Mouse (Mus musculus): ENCODE data around the gene Nanos2.

Gene Nanos2

GRCm38 (mm10) chr7:18987100-18987499 lies at the start of gene Nanos2:
Nanos2 (plus strand) TSS chr7:18987400.
- no peak for DNase-seq (ENCODE audit: low read depth, low spot score)

- DNase-seq (ENCODE audit: low read depth, low spot score): no peak
Observed at GRCm38 (mm10) chr7:18942376-18942775, 44.8 kb upstream of the Nanos2 start.

GRCm38 (mm10) chr7:18942815-18943214 lies 44.4 kb upstream of the Nanos2 start:
- DNase-seq (ENCODE audit: low read depth, low spot score): no peak

- DNase-seq (ENCODE audit: low read depth, low spot score): peak; percentile 56
Observed at GRCm38 (mm10) chr7:18948151-18948550, 39.0 kb upstream of the Nanos2 start.

- peak; percentile 75 for DNase-seq (ENCODE audit: low read depth, low spot score)
Observed at GRCm38 (mm10) chr7:18949781-18950522, 37.2 kb upstream of the Nanos2 start.

GRCm38 (mm10) chr7:18950523-18951315 lies 36.5 kb upstream of the Nanos2 start:
- peak; percentile 95 for DNase-seq (ENCODE audit: low read depth, low spot score)

- peak; percentile 71 for DNase-seq (ENCODE audit: low read depth, low spot score)
Observed at GRCm38 (mm10) chr7:18951397-18951796, 35.8 kb upstream of the Nanos2 start.

- DNase-seq (ENCODE audit: low read depth, low spot score): peak; percentile 67
Observed at GRCm38 (mm10) chr7:18957569-18958383, 29.4 kb upstream of the Nanos2 start.

- peak; percentile 56 for DNase-seq (ENCODE audit: low read depth, low spot score)
Observed at GRCm38 (mm10) chr7:18958384-18958766, 28.8 kb upstream of the Nanos2 start.

- DNase-seq (ENCODE audit: low read depth, low spot score): no peak
Observed at GRCm38 (mm10) chr7:18959446-18959845, 27.8 kb upstream of the Nanos2 start.

- peak; percentile 64 for DNase-seq (ENCODE audit: low read depth, low spot score)
Observed at GRCm38 (mm10) chr7:18962171-18962792, 24.9 kb upstream of the Nanos2 start.

GRCm38 (mm10) chr7:18962795-18963194 lies 24.4 kb upstream of the Nanos2 start:
- DNase-seq (ENCODE audit: low read depth, low spot score): no peak

- DNase-seq (ENCODE audit: low read depth, low spot score): peak; percentile 58
Observed at GRCm38 (mm10) chr7:18963294-18963843, 23.8 kb upstream of the Nanos2 start.

GRCm38 (mm10) chr7:18965312-18965711 lies 21.9 kb upstream of the Nanos2 start:
- DNase-seq (ENCODE audit: low read depth, low spot score): no peak

GRCm38 (mm10) chr7:18967603-18968002 lies 19.6 kb upstream of the Nanos2 start:
- no peak for DNase-seq (ENCODE audit: low read depth, low spot score)

- DNase-seq (ENCODE audit: low read depth, low spot score): peak; percentile 58
Observed at GRCm38 (mm10) chr7:18970956-18971355, 16.2 kb upstream of the Nanos2 start.

- DNase-seq (ENCODE audit: low read depth, low spot score): no peak
Observed at GRCm38 (mm10) chr7:18978381-18978780, 8.8 kb upstream of the Nanos2 start.

GRCm38 (mm10) chr7:18986503-18986902 lies 697 bp upstream of the Nanos2 start:
- no peak for DNase-seq (ENCODE audit: low read depth, low spot score)

GRCm38 (mm10) chr7:18987747-18988146 lies 547 bp downstream of the Nanos2 start:
- DNase-seq (ENCODE audit: low read depth, low spot score): no peak

GRCm38 (mm10) chr7:18988780-18989179 lies 1.6 kb downstream of the Nanos2 start:
- no peak for DNase-seq (ENCODE audit: low read depth, low spot score)

- no peak for DNase-seq (ENCODE audit: low read depth, low spot score)
Observed at GRCm38 (mm10) chr7:18989995-18990394, 2.8 kb downstream of the Nanos2 start.

Data from R1 (cell line).